Mouse (Mus musculus) hindbrain, embryonic 16.5 days (tissue): ENCODE results near the gene Golph3. TPM values are rescaled to one million over a fixed set of nuclear protein-coding genes. Genes with fewer than 3 reads are reported as not detected.

Source experiments
- ATAC-seq: fragments of 200-750 bp; cut with Nextera tagmentation; 2 replicates; pipeline ENCODE4 v1.8.0; 2017; ENCODE audit warnings: moderate TSS enrichment, moderate library complexity
- H3K27ac ChIP-seq: fragments of 300-500 bp; sonication (generic); 2 replicates; pipeline ENCODE4 v1.5.1; 2014; ENCODE audit warnings: low read depth, mild to moderate bottlenecking, control low read depth, low read length, moderate library complexity
- H3K27me3 ChIP-seq: fragments of 300-500 bp; sonication (generic); replicated peaks from 2 replicates; pipeline ENCODE4 v1.6.1; 2014; ENCODE audit warnings: low read length; ENCODE audit not compliant: control insufficient read depth, insufficient read depth
- H3K36me3 ChIP-seq: fragments of 300-500 bp; sonication (generic); 2 replicates; pipeline ENCODE4 v1.6.1; 2014; ENCODE audit warnings: mild to moderate bottlenecking, low read length, moderate library complexity, mixed read lengths; ENCODE audit not compliant: control insufficient read depth, insufficient read depth
- H3K4me1 ChIP-seq: fragments of 300-500 bp; sonication (generic); 2 replicates; pipeline ENCODE4 v1.6.1; 2014; ENCODE audit warnings: low read depth, low read length; ENCODE audit not compliant: control insufficient read depth, insufficient read depth
- H3K4me2 ChIP-seq: fragments of 300-500 bp; sonication (generic); 2 replicates; pipeline ENCODE4 v1.6.1; 2014; ENCODE audit warnings: mild to moderate bottlenecking, low read length, control low read depth, moderate library complexity
- H3K4me3 ChIP-seq: fragments of 300-500 bp; sonication (generic); 2 replicates; pipeline ENCODE4 v1.5.1; 2014; ENCODE audit warnings: mild to moderate bottlenecking, low read length, control low read depth, moderate library complexity
- H3K9ac ChIP-seq: fragments of 300-500 bp; sonication (generic); 2 replicates; pipeline ENCODE4 v1.6.1; 2014; ENCODE audit warnings: low read depth, mild to moderate bottlenecking, control low read depth, low read length, moderate library complexity
- H3K9me3 ChIP-seq: fragments of 300-500 bp; sonication (generic); 2 replicates; pipeline ENCODE4 v1.6.1; 2014; ENCODE audit warnings: mild to moderate bottlenecking, low read length, moderate library complexity; ENCODE audit not compliant: control insufficient read depth
- WGBS: fragments of 180-500 bp; shearing (Covaris S2); extraction: QIAGEN DNeasy Blood & Tissue Kit; methylation state at CpG from one replicate; pipeline ENCODE4 v1.1.7; 2014; 5-methylcytosine and 5-hydroxymethylcytosine counted together
- polyA plus RNA-seq: library from polyadenylated mRNA; unstranded; fragments of >200 nt; fragmentation: Nextera tagmentation; extraction: Ambion mirVana; gene quantifications from 2 replicates; pipeline ENCODE4 v1.2.1, GENCODE M21; 2015

Gene Golph3
- polyA plus RNA-seq, 1 experiment from 2014 or later, result 64.2 TPM

- Histone ChIP-seq H3K4me2 (no peak overlapping the region), H3K27me3 (no peaks in the 10 kb centered on the region), H3K36me3 (no peaks in the 10 kb centered on the region), H3K9me3 (no peaks in the 10 kb centered on the region), H3K27ac (no peak overlapping the region), H3K4me1 (no peaks in the 10 kb centered on the region), H3K9ac (no peak overlapping the region), H3K4me3 (no peak overlapping the region)
- no peak for ATAC-seq
- WGBS, result 22% methylated on average over 1 of the region's 1 CpGs
Observed at GRCm38 (mm10) chr15:12313255-12313654, 8.0 kb upstream of the Golph3 start.

GRCm38 (mm10) chr15:12314584-12314983, 6.7 kb upstream of the Golph3 start:
- Histone ChIP-seq H3K36me3 (no peaks in the 10 kb centered on the region), H3K4me1 (no peaks in the 10 kb centered on the region), H3K9ac (no peak overlapping the region), H3K4me2 (no peak overlapping the region), H3K27ac (no peak overlapping the region), H3K4me3 (no peak overlapping the region), H3K9me3 (no peaks in the 10 kb centered on the region), H3K27me3 (no peaks in the 10 kb centered on the region)
- WGBS, result 86% methylated on average over 5 of the region's 5 CpGs
- no peak for ATAC-seq

GRCm38 (mm10) chr15:12315996-12316395, 5.3 kb upstream of the Golph3 start:
- Histone ChIP-seq H3K9ac (no peak overlapping the region), H3K4me3 (no peak overlapping the region), H3K9me3 (no peaks in the 10 kb centered on the region), H3K4me2 (no peak overlapping the region), H3K27me3 (0 out of 2 replicates have a peak, but pooled peaks cover 2% of the 10 kb centered on the region), H3K27ac (no peak overlapping the region), H3K4me1 (no peaks in the 10 kb centered on the region; the same call in 1 of the 2 replicates), H3K36me3 (no peaks in the 10 kb centered on the region)
- WGBS, result 70% methylated on average over 2 of the region's 2 CpGs
- no peak for ATAC-seq

GRCm38 (mm10) chr15:12317290-12317689, 4.0 kb upstream of the Golph3 start:
- no peaks in the 10 kb centered on the region; the same call in 1 of the 2 replicates for H3K4me1 ChIP-seq
- no peaks in the 10 kb centered on the region for H3K36me3 ChIP-seq
- H3K27me3 ChIP-seq, result 0 out of 2 replicates have a peak, but pooled peaks cover 2% of the 10 kb centered on the region
- no peak overlapping the region for H3K4me3 ChIP-seq
- H3K27ac ChIP-seq, result no peak overlapping the region
- H3K9me3 ChIP-seq, result no peaks in the 10 kb centered on the region
- no peak overlapping the region for H3K9ac ChIP-seq
- no peak overlapping the region for H3K4me2 ChIP-seq
- WGBS, result 88% methylated on average over 5 of the region's 5 CpGs
- no peak for ATAC-seq

GRCm38 (mm10) chr15:12318451-12318850, 2.8 kb upstream of the Golph3 start:
- no peak for ATAC-seq
- WGBS, result 79% methylated on average over 8 of the region's 8 CpGs
- H3K27ac ChIP-seq, result no peak overlapping the region

GRCm38 (mm10) chr15:12319889-12320288, 1.4 kb upstream of the Golph3 start:
- Histone ChIP-seq H3K27ac (no peak overlapping the region), H3K4me2 (no peak overlapping the region), H3K4me1 (peaks cover 18% of the 10 kb centered on the region), H3K4me3 (no peak overlapping the region), H3K9ac (no peak overlapping the region), H3K27me3 (0 out of 2 replicates have a peak, but pooled peaks cover 2% of the 10 kb centered on the region), H3K9me3 (no peaks in the 10 kb centered on the region), H3K36me3 (no peaks in the 10 kb centered on the region)
- ATAC-seq, result no peak
- WGBS, result 53% methylated on average over 5 of the region's 5 CpGs

More at GRCm38 (mm10) chr15:12318451-12318850, 2.8 kb upstream of the Golph3 start:
- 0 out of 2 replicates have a peak, but pooled peaks cover 2% of the 10 kb centered on the region for H3K27me3 ChIP-seq
- no peak overlapping the region for H3K4me3 ChIP-seq
- H3K9me3 ChIP-seq, result no peaks in the 10 kb centered on the region
- no peak overlapping the region; the same call in 1 of the 2 replicates for H3K9ac ChIP-seq
- no peaks in the 10 kb centered on the region for H3K36me3 ChIP-seq
- no peak overlapping the region for H3K4me2 ChIP-seq
- H3K4me1 ChIP-seq, result peaks cover 7% of the 10 kb centered on the region

- Histone ChIP-seq H3K4me1 (peaks cover 18% of the 10 kb centered on the region), H3K4me3 (peak overlapping the region; percentile 99), H3K9me3 (no peaks in the 10 kb centered on the region), H3K36me3 (no peaks in the 10 kb centered on the region), H3K4me2 (peak overlapping the region; percentile 69), H3K9ac (peak overlapping the region; percentile 98), H3K27me3 (0 out of 2 replicates have a peak, but pooled peaks cover 2% of the 10 kb centered on the region), H3K27ac (peak overlapping the region; percentile 83)
- no peak for ATAC-seq
- 7% methylated on average over 22 of the region's 22 CpGs for WGBS
Observed at GRCm38 (mm10) chr15:12320441-12321090, 684 bp upstream of the Golph3 start.

GRCm38 (mm10) chr15:12321788-12322621, 755 bp downstream of the Golph3 start, which contains the start of gene 1810049J17Rik:
TSS of gene 1810049J17Rik (minus strand) at chr15:12321899.
- Histone ChIP-seq H3K36me3 (no peaks in the 10 kb centered on the region), H3K4me1 (peaks cover 18% of the 10 kb centered on the region), H3K27me3 (0 out of 2 replicates have a peak, but pooled peaks cover 2% of the 10 kb centered on the region), H3K9ac (peak within 1 kb of the TSS; percentile 98), H3K4me3 (peak within 1 kb of the TSS; percentile 99), H3K4me2 (peak within 1 kb of the TSS; percentile 83), H3K9me3 (no peaks in the 10 kb centered on the region), H3K27ac (peak within 1 kb of the TSS; percentile 96)
- WGBS, result under 1% methylated on average over 51 of the region's 70 CpGs
- ATAC-seq, result peak; percentile 21
